16 mouse cellular contexts compared by ENCODE assay signal in the genomic region with DNA sequence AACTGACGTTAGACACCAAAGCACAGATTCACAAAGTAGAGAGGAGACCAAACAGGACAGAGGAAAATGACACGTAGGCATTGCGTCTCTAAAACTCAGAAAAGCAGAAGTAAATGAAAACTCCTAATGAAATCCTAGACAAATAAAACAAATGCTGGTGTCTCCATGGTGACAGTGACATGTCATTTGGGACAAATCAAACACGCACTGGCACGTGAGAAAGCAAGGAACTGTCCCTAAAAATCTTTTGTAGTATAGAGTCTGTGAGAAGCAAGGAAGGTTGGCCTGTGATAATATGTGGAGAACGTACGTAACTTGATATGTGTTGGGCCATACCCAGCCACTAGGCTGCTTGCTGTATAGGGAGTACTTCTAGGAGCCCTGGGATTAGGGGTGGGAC.
"Had no signal": no experiment of that assay in that cellular context is flagged by ENCODE, and none has a peak within 500 bp of the region (broad histone marks: within the 10 kb centered on the region; RNA-seq: fewer than 3 reads in every experiment).

No protein-coding gene starts in this region.

- DNase-seq: retina, postnatal 1 day; right cerebral cortex, adult 18-20 months; right cerebral cortex, postnatal 14 days; right cerebral cortex, postnatal 25 days; right cerebral cortex, postnatal 4 days; spleen, adult 18-20 months; thymus, adult 18-20 months; thymus, adult 2 months; thymus, postnatal 14 days; thymus, postnatal 25 days; thymus, postnatal 36 days; thymus, postnatal 4 days had no signal

- H3K9ac ChIP-seq: neural tube, embryonic 13.5 days; neural tube, embryonic 15.5 days; stomach, embryonic 15.5 days had no signal

- H3K4me3 ChIP-seq: neural tube, embryonic 13.5 days; neural tube, embryonic 15.5 days; stomach, embryonic 15.5 days had no signal

- H3K27ac ChIP-seq: neural tube, embryonic 13.5 days; neural tube, embryonic 15.5 days; stomach, embryonic 15.5 days; stomach, postnatal 0 days had no signal

- H3K4me2 ChIP-seq: neural tube, embryonic 13.5 days; neural tube, embryonic 15.5 days; stomach, embryonic 15.5 days had no signal

- H3K27me3 ChIP-seq: neural tube, embryonic 15.5 days; stomach, embryonic 15.5 days had no signal

- H3K9me3 ChIP-seq: neural tube, embryonic 13.5 days; neural tube, embryonic 15.5 days; stomach, embryonic 15.5 days had no signal

- H3K36me3 ChIP-seq: neural tube, embryonic 13.5 days; neural tube, embryonic 15.5 days; stomach, embryonic 15.5 days had no signal
